Mouse (Mus musculus): ENCODE data around the gene Strada. TPM values are rescaled to one million over a fixed set of nuclear protein-coding genes. Genes with fewer than 3 reads are reported as not detected.
"Not testable (repeated sequence)": the region's sequence is repeated elsewhere in the genome, so short reads cannot be mapped to it uniquely, and the experiment has no call there.

Gene Strada
- total RNA-seq, 2 experiments from 2014 or later = 4.9 to 11.5 TPM

DNA sequence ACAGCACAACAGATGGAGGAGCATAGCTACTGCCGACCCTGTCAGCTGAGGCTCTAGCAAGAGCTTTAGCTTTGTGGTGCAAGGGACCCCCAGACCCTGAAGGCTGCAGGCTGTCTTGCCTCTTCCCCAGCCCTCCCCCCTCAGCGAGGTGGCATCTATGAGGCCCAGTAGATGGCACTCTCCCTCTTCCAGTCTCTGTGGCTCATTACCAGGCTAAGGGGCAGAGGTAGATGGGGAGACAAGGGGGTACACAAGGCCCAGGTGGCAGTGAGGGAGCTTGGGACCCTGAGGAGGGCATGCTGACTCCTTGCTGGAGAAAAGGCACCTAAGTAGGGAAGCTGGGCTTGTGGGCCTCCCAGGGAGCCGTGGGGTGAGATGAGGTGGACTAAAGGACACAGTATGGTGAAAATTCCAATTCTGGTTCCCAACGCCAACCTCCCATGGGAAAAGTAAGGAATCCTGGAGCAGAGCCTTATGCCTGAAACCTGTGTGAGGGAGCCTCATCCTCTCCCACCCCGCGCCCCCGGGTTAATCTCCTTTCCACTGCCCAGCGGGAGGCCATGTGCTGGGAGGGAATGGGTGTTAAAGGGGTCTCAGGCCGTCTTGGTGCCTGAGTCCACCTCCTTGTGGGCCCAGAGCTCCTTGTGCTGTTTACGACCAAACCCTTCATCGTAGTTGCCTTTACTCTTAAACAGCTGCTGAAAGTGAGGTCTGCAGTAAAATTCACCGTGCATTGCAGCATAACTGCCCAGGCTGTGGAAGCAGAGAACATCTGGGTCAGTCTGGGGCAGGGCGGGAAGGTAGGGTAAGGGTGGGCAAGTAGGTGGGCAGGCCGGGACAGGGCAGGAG is 43.7 kb downstream of the Strada start:
- no peak for ATAC-seq (replicated peaks; ENCODE audit: low FRiP score, poor library complexity, severe bottlenecking)

- ATAC-seq (replicated peaks; ENCODE audit: low FRiP score, poor library complexity, severe bottlenecking) = no peak
Observed at GRCm38 (mm10) chr11:106157154-106157553, 44.8 kb downstream of the Strada start.

DNA sequence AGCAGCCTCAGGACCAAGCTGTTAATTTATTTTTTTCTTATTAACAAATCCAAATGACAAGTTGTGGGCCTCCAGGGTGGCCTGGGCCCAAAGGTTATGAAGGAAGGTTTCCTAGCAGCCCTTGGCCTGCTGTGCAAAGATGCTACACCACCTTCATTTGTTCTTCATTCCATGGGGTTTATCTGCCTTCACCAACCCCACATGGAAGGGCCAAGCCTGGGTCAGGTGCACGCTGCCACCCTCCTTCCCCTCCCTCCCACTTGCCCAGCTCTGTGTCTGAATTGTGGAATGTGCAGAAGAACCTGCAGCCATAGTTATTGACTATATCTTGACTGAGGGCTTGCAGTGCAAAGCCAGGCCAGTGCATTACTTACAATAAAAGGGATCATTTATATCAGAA is 45.7 kb downstream of the Strada start:
- no peak for ATAC-seq (replicated peaks; ENCODE audit: low FRiP score, poor library complexity, severe bottlenecking)

GRCm38 (mm10) chr11:106155761-106156160 is 46.2 kb downstream of the Strada start:
- no peak for ATAC-seq (replicated peaks; ENCODE audit: low FRiP score, poor library complexity, severe bottlenecking)

GRCm38 (mm10) chr11:106154770-106155169 is 47.2 kb downstream of the Strada start:
- no peak for ATAC-seq (replicated peaks; ENCODE audit: low FRiP score, poor library complexity, severe bottlenecking)

- no peak for ATAC-seq (replicated peaks; ENCODE audit: low FRiP score, poor library complexity, severe bottlenecking)
Observed at GRCm38 (mm10) chr11:106154091-106154490, 47.9 kb downstream of the Strada start.

DNA sequence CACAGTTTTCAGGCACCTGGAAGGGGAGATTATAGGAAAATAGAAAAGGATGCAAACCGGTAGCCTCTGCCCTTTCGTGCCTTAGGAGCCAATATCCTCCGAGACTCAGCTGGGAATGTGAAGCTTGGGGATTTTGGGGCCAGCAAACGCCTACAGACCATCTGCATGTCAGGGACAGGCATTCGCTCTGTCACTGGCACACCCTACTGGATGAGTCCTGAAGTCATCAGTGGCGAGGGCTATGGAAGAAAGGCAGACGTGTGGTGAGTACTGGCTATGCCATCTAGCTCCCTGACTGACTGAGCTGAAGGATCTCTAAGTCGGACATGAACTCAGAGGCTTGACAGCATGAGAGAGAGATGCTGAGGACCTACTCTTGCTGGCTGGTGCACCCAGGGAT is 49.8 kb downstream of the Strada start:
- no peak for ATAC-seq (replicated peaks; ENCODE audit: low FRiP score, poor library complexity, severe bottlenecking)

DNA sequence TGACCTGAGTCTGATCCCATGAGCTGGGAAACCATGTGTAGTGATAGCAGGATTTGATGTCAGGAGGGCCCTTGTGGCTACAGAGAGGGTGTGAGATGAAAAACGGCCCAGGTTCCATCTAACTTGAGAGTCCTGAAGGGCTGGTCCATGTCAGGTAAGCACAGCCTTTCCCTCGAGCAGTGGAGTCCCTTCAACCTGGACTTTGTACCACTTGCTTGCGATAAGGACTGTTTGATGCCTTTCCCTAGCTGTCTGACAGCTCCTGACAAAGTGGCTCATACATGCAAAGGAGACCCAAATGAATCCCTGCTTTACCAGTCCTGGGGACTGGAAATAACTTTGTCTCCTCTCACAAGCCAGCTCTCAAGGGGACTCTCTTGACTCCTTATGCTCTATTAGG is 50.7 kb downstream of the Strada start:
- ATAC-seq (replicated peaks; ENCODE audit: low FRiP score, poor library complexity, severe bottlenecking) = no peak

DNA sequence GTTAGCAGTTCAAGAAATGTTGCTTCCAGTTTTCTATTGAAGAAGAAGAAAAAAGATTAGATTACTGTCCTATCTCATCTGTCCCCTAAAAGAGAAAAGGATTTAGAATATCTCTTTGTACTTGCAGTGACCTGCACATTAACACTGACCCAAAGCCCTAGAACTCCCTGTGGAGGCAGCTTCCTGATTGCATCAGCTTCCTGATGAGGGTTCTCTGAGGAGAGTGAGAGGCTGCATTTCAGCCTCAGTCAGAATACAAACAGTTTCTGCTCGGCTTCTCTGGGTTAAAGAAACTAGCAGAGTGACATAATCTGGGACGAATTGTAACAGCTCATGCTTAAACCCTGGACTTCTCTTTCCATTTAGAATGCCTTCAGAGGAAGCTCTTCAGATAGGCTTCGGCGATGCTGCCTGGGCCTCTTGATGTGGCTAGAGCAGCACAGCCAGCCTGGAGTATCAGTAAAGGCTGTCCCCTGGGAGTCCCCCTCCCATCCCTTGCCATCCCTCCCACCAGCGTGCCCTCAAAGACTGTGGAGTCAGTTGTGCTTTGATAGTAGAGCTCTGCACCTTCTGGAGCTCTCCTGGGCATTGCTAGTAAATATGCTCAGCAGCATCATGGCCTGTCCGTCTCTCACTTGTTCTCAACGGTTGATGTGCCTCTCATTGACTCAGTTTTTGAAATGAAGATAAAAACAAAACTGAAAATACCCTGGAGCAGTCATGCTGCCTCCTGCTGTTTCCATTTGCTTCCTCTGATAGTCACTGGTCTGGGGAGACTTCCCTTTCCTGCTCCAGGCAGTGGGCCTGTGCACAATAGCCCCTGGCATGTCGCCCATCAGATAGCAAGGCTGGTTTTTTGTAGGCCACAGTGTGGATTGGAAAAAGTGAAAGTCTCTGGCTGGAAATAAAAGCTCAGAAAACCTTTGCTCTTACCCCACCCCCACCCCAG is 67.1 kb downstream of the Strada start:
- no peak for ATAC-seq (replicated peaks; ENCODE audit: low FRiP score, poor library complexity, severe bottlenecking)

DNA sequence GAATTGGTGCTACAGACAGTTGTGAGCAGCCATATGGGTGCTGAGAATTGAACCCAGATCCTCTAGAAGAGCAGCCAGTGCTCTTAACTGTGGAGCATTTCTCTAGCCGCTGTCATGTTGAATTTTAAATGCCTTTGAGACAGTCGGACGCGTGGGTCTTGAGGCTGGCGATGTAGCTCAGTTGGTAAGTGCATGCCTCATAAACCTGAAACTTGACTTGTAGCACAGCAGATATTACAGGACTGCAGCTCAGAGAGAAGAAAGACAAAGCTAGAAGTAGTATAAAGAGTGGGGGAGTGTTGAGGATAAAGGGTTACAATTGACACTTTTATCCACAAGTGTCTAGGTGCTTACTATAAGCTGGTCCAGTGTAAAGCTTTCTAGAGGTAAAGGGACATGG is 69.5 kb downstream of the Strada start:
- no peak for ATAC-seq (replicated peaks; ENCODE audit: low FRiP score, poor library complexity, severe bottlenecking)

DNA sequence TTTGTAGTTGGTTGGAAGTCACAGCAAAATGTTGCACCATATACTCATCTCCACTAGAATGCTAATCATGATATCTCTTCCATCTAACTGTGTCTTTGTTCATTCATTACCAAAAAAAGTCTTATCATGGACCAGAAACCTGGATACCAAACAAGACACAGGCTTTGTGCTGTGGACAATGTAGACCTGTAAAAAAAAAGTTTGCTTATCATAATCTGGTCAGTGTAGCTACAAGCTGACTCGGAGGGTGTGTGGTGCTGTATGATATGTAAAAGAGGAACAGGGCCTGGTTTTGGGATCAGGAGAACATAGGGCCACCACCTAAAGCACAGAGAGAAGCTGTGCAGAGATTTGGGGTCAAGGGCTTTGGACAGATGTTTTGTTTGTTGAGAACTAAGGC is 72.5 kb downstream of the Strada start:
- no peak for ATAC-seq (replicated peaks; ENCODE audit: low FRiP score, poor library complexity, severe bottlenecking)

GRCm38 (mm10) chr11:106126727-106127373 is 75.1 kb downstream of the Strada start:
- ATAC-seq (replicated peaks; ENCODE audit: low FRiP score, poor library complexity, severe bottlenecking) = not testable (repeated sequence)

- no peak for ATAC-seq (replicated peaks; ENCODE audit: low FRiP score, poor library complexity, severe bottlenecking)
Observed at GRCm38 (mm10) chr11:106125827-106126226, 76.1 kb downstream of the Strada start.

DNA sequence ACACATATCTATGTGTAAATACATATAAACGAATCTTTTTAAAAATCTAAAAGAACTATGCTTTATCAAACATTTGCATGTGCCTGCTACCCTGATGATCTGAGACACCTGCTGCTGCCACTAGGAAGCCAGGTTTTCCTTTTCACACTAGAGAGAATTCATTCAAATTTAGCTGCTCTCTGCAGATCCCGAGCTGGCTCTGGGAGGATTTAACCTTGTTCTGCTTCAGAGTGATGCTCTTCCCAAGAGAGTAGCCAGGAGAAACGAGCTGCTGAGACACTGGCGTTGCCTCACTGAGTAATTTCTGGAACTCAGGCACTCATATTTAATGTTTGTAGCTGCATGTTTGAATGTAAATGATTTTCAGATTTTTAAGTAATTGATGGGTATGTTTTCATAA is 77.2 kb downstream of the Strada start:
- ATAC-seq (replicated peaks; ENCODE audit: low FRiP score, poor library complexity, severe bottlenecking) = no peak

DNA sequence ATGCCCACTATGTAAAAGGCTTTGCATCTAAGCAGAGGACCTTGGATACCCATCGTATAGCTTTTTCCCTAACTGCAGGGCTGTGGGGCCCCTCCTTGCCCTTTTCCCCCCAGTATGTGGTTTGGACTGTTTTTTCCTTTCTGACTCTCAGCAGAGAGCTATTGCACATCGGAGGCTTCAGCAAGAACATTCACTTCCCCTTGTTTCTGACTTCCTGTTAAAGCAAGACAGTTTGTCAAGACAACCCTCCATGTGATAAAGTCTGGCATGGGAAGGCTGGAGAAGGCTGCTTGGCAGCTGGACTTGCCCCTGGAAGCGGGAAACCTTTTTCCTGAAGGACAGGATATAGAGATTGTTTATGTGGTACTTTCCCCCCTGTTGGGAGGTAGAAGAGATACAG is 79.2 kb downstream of the Strada start:
- no peak for ATAC-seq (replicated peaks; ENCODE audit: low FRiP score, poor library complexity, severe bottlenecking)

GRCm38 (mm10) chr11:106122221-106122620 is 79.7 kb downstream of the Strada start:
- no peak for ATAC-seq (replicated peaks; ENCODE audit: low FRiP score, poor library complexity, severe bottlenecking)
